Mouse (Mus musculus) limb, embryonic 14.5 days (tissue): ENCODE data around the gene 6330409D20Rik. TPM values are rescaled to one million over a fixed set of nuclear protein-coding genes. Genes with fewer than 3 reads are reported as not detected.

Source experiments
- ATAC-seq: fragments of 200-750 bp; cut with Nextera tagmentation; 2 replicates; pipeline ENCODE4 v1.8.0; 2017; ENCODE audit warnings: low read depth, moderate number of reproducible peaks, moderate TSS enrichment; ENCODE audit not compliant: low FRiP score
- DNase-seq: peaks from one replicate; pipeline ENCODE4 v3.0.0-alpha.2; 2015; ENCODE audit warnings: low spot score
- H3K27ac ChIP-seq: fragments of 300-500 bp; sonication (generic); replicated peaks from 2 replicates; pipeline ENCODE4 v1.5.1; 2014; ENCODE audit warnings: low read depth, mild to moderate bottlenecking, low read length, moderate library complexity, mixed read lengths
- H3K27me3 ChIP-seq: fragments of 300-500 bp; sonication (generic); 2 replicates; pipeline ENCODE4 v1.6.1; 2014; ENCODE audit warnings: low read length, mixed read lengths; ENCODE audit not compliant: control insufficient read depth, insufficient read depth
- H3K36me3 ChIP-seq: fragments of 300-500 bp; sonication (generic); 2 replicates; pipeline ENCODE4 v1.6.1; 2014; ENCODE audit warnings: mild to moderate bottlenecking, low read length, moderate library complexity, mixed read lengths; ENCODE audit not compliant: control insufficient read depth, insufficient read depth
- H3K4me1 ChIP-seq: fragments of 300-500 bp; sonication (generic); 2 replicates; pipeline ENCODE4 v1.6.1; 2014; ENCODE audit warnings: antibody characterized with exemption, low read length, mixed read lengths; ENCODE audit not compliant: control insufficient read depth, insufficient read depth
- H3K4me2 ChIP-seq: fragments of 300-500 bp; sonication (generic); replicated peaks from 2 replicates; pipeline ENCODE4 v1.6.1; 2014; ENCODE audit warnings: low read depth, mild to moderate bottlenecking, low read length, moderate library complexity; ENCODE audit not compliant: severe bottlenecking
- H3K4me3 ChIP-seq: fragments of 300-500 bp; sonication (generic); replicated peaks from 2 replicates; pipeline ENCODE4 v1.5.1; 2014; ENCODE audit warnings: low read length
- H3K9ac ChIP-seq: fragments of 300-500 bp; sonication (generic); 2 replicates; pipeline ENCODE4 v1.6.1; 2014; ENCODE audit warnings: mild to moderate bottlenecking, low read depth, low read length, moderate library complexity; ENCODE audit not compliant: severe bottlenecking
- H3K9me3 ChIP-seq: fragments of 300-500 bp; sonication (generic); 2 replicates; pipeline ENCODE4 v1.6.1; 2016; ENCODE audit warnings: low read length; ENCODE audit not compliant: control insufficient read depth
- POLR2A ChIP-seq: fragments of 200-500 bp; IDR thresholded peaks from 2 replicates; pipeline ENCODE4 v1.8.0; 2012; ENCODE audit warnings: inconsistent platforms, mild to moderate bottlenecking, moderate library complexity, borderline replicate concordance; ENCODE audit not compliant: insufficient read depth, insufficient read length; ENCODE audit errors: extremely low read depth
- WGBS: fragments of 180-500 bp; shearing (Covaris S2); extraction: QIAGEN DNeasy Blood & Tissue Kit; methylation state at CpG from one replicate; pipeline ENCODE4 v1.1.7; 2014; 5-methylcytosine and 5-hydroxymethylcytosine counted together
- polyA plus RNA-seq, 2 experiments: library from polyadenylated mRNA; depleted of rRNA in 1 of 2; stranded (reverse) in 1 of 2; unstranded in 1 of 2; fragments of >200 nt; fragmentation: Nextera tagmentation in 1 of 2; extraction: Ambion mirVana in 1 of 2; gene quantifications; 2 replicates each; pipeline versions ENCODE4 v1.2.1 to v1.2.3; 2012 to 2014

The 6330409D20Rik gene
- polyA plus RNA-seq, 2 experiments: 0.14 TPM; not detected in 1

GRCm38 (mm10) chr2:32709521-32710137, 31.2 kb downstream of the 6330409D20Rik start:
- WGBS: 96% methylated on average over 20 of the region's 20 CpGs
- Histone ChIP-seq H3K36me3 (peaks cover 66% of the 10 kb centered on the region), H3K27ac (no peak overlapping the region)

GRCm38 (mm10) chr2:32708643-32709042, 32.2 kb downstream of the 6330409D20Rik start:
- H3K27me3 ChIP-seq: no peaks in the 10 kb centered on the region
- no peak overlapping the region for H3K9ac ChIP-seq
- peaks cover 74% of the 10 kb centered on the region for H3K36me3 ChIP-seq
- peaks cover 8% of the 10 kb centered on the region for H3K4me1 ChIP-seq
- no peak overlapping the region for H3K4me3 ChIP-seq
- no peaks in the 10 kb centered on the region for H3K9me3 ChIP-seq
- no peak overlapping the region for H3K27ac ChIP-seq
- WGBS: 41% methylated on average over 3 of the region's 3 CpGs
- no peak for TF ChIP-seq POLR2A
- DNase-seq (peak; percentile 65), ATAC-seq (no peak)
- no peak overlapping the region for H3K4me2 ChIP-seq

More at GRCm38 (mm10) chr2:32709521-32710137, 31.2 kb downstream of the 6330409D20Rik start:
- Histone ChIP-seq H3K9me3 (no peaks in the 10 kb centered on the region), H3K9ac (no peak overlapping the region), H3K27me3 (no peaks in the 10 kb centered on the region), H3K4me2 (no peak overlapping the region), H3K4me3 (no peak overlapping the region), H3K4me1 (peaks cover 13% of the 10 kb centered on the region)
- DNase-seq (no peak), ATAC-seq (no peak)
- TF ChIP-seq POLR2A: no peak

- DNase-seq (no peak), ATAC-seq (no peak)
- WGBS: 88% methylated on average over 6 of the region's 6 CpGs
- H3K9ac ChIP-seq: no peak overlapping the region
- H3K36me3 ChIP-seq: peaks cover 84% of the 10 kb centered on the region
- H3K4me3 ChIP-seq: no peak overlapping the region
- no peak for TF ChIP-seq POLR2A
- H3K4me2 ChIP-seq: no peak overlapping the region
- no peak overlapping the region for H3K27ac ChIP-seq
- no peaks in the 10 kb centered on the region for H3K27me3 ChIP-seq
- H3K4me1 ChIP-seq: peaks cover 7% of the 10 kb centered on the region; the same call in 1 of the 2 replicates
- no peaks in the 10 kb centered on the region for H3K9me3 ChIP-seq
Measured at GRCm38 (mm10) chr2:32706971-32707370, 33.8 kb downstream of the 6330409D20Rik start.

- no peak for ATAC-seq
- Histone ChIP-seq H3K36me3 (peaks cover 72% of the 10 kb centered on the region), H3K4me1 (no peaks in the 10 kb centered on the region), H3K27ac (no peak overlapping the region), H3K4me2 (no peak overlapping the region), H3K9me3 (no peaks in the 10 kb centered on the region), H3K9ac (no peak overlapping the region), H3K27me3 (no peaks in the 10 kb centered on the region), H3K4me3 (no peak overlapping the region)
- no peak for TF ChIP-seq POLR2A
- 88% methylated on average over 7 of the region's 7 CpGs for WGBS
- DNase-seq: no peak
Measured at GRCm38 (mm10) chr2:32705018-32705417, 35.8 kb downstream of the 6330409D20Rik start.

DNA sequence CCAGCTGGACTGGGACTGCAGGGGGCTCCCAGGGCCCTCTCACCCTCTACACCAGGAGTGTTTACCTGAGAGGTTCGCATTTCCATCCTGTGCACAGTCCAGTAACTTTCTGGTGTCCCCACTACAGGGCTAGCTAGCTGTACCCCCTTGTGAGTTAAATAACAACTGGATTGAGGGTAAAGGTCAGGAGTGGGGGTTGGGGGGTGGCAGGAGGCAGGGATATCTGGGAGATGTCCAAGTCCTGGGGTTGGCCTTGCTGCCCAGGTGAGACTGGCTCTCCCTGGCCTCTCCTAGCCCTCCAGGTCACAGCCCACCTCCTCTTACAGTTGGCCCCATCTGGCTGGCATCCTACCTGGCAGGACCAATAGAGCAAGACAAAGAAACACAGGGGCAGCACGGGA, 36.8 kb downstream of the 6330409D20Rik start, which contains the start of gene Fpgs:
Fpgs (minus strand) TSS at position 125 of the 401 bp plus-strand sequence.
- TF ChIP-seq POLR2A: no peak
- no peak for ATAC-seq
- Histone ChIP-seq H3K9ac (no peak within 1 kb of the TSS), H3K27ac (no peak within 1 kb of the TSS), H3K4me3 (no peak within 1 kb of the TSS), H3K36me3 (peaks cover 62% of the 10 kb centered on the region), H3K9me3 (no peaks in the 10 kb centered on the region), H3K4me1 (no peaks in the 10 kb centered on the region), H3K4me2 (no peak within 1 kb of the TSS), H3K27me3 (no peaks in the 10 kb centered on the region)
- DNase-seq: no peak
- WGBS: 82% methylated on average over 2 of the region's 2 CpGs
